Mouse (Mus musculus) cerebellum, adult 2 months (tissue): ENCODE data around the gene Arf1. TPM values are rescaled to one million over a fixed set of nuclear protein-coding genes. Genes with fewer than 3 reads are reported as not detected.

Source experiments
- DNase-seq, 2 experiments: peaks; one replicate each; pipeline ENCODE4 v3.0.0; 2021
- H3K27ac ChIP-seq: fragments of 200-500 bp; 2 replicates; pipeline ENCODE4 v1.5.1; 2012; ENCODE audit warnings: low read length, control low read depth, inconsistent platforms; ENCODE audit not compliant: insufficient read depth
- H3K27me3 ChIP-seq: fragments of 200-500 bp; 2 replicates; pipeline ENCODE4 v1.6.1; 2012; ENCODE audit warnings: inconsistent platforms, mild to moderate bottlenecking, low read length, moderate library complexity; ENCODE audit not compliant: control insufficient read depth, insufficient read depth
- H3K4me1 ChIP-seq: fragments of 200-500 bp; 2 replicates; pipeline ENCODE4 v1.6.1; 2011; ENCODE audit warnings: low read length; ENCODE audit not compliant: control insufficient read depth, insufficient read depth
- H3K4me3 ChIP-seq: fragments of 200-500 bp; replicated peaks from 2 replicates; pipeline ENCODE3; 2011; ENCODE audit warnings: mild to moderate bottlenecking, low read depth, low read length, control low read depth; ENCODE audit not compliant: insufficient read depth
- CTCF ChIP-seq: fragments of 200-500 bp; IDR thresholded peaks from 2 replicates; pipeline ENCODE4 v1.5.1; 2011; ENCODE audit warnings: low read depth, mild to moderate bottlenecking, control low read depth, low read length, moderate library complexity, borderline replicate concordance; ENCODE audit not compliant: insufficient read depth
- POLR2A ChIP-seq: fragments of 200-500 bp; IDR thresholded peaks from 2 replicates; pipeline ENCODE4 v1.6.1; 2011; ENCODE audit warnings: low read length, control low read depth, borderline replicate concordance; ENCODE audit not compliant: insufficient read depth
- WGBS: fragments of 180-500 bp; shearing (Covaris S2); methylation state at CpG from one replicate; pipeline ENCODE4 v1.1.7; 2018; 5-methylcytosine and 5-hydroxymethylcytosine counted together
- polyA plus RNA-seq: library from polyadenylated mRNA; depleted of rRNA; stranded (reverse); fragments of >200 nt; gene quantifications from 2 replicates; pipeline ENCODE4 v1.2.3, GENCODE M21; 2012; rRNA removed

The Arf1 gene
- polyA plus RNA-seq, 1 experiment, result 515 TPM

DNA sequence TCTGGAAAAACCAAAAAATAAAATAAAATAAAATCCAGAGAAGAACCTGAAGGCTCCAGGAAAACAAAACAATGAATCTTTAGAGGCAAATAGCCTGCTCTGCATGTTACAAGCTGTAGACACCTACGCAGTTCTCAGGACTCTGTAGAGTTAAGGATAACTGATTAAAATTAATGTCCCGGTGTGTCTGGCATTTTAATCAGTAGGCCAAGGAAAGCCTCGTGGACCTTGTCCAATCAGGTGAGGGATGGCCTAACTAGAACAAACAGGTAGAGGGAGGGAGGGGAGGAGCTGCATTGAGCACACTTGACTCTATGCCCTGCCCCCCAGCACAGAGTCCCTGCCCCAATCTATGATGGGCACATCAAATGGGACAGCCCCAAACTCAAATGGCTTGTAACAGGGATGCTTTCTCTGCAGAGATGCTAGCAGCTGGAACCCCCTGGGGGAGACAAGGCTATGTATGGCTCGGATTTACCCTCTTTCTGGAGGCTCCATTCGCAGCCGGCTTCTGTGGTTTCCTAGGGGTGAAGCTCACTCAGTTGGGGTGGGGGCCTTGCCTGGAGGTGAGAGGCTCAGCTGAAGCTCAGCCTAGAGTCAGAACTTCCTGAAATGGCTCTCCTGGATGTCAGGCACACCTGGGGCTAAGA, 53.8 kb downstream of the Arf1 start:
- no peak for DNase-seq
- WGBS, result 58% methylated on average over 6 of the region's 6 CpGs
- H3K27me3 ChIP-seq, result no peaks in the 10 kb centered on the region; the same call in 1 of the 2 replicates

DNA sequence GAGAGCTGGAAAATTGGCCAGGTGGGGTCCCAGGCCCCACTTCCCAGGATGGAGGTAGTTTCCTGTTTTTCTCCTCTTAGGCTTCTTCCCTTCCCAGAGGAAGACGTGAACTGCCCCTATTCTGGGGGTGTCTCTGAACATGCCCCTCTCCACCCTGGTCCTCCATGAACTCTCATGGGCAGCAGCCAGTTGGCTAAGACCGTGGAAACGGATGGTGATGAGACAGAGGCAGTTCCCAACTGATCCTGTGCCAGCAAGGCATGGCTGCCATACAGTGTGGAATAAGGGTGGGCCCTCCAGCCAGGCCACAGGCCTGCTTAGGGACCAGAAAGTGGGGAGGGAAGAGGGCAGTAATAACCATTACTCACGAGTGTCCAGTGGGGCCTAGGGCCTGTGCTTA, 57.5 kb downstream of the Arf1 start:
- DNase-seq, result no peak
- WGBS, result 32% methylated on average over 4 of the region's 4 CpGs
- no peaks in the 10 kb centered on the region for H3K4me1 ChIP-seq
- H3K27ac ChIP-seq, result no peak overlapping the region
- no peaks in the 10 kb centered on the region for H3K27me3 ChIP-seq
- no peak for TF ChIP-seq CTCF
- TF ChIP-seq POLR2A, result no peak
- H3K4me3 ChIP-seq, result no peak overlapping the region

More for the DNA sequence above, 53.8 kb downstream of the Arf1 start:
- no peaks in the 10 kb centered on the region for H3K4me1 ChIP-seq
- TF ChIP-seq CTCF, result no peak
- TF ChIP-seq POLR2A, result no peak
- H3K4me3 ChIP-seq, result no peak overlapping the region
- no peak overlapping the region for H3K27ac ChIP-seq

DNA sequence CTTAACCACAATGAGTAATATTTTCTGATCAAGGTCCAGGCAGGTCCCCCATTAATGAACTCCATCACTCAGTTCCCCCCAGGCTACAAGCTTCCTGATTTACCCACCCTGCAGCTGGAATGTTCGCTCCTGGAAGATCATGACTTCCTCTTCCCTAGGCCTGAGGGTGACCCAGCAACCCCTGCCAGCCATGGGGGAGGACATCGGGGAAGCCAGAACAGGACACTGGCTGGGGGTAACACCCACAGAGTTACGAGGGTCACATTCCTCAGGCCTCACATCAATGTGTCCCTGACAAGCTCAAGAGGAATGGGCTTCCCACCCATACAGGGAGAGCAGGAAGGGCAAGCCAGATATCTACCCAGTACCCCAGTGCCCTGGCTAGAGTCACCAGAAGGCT, 58.3 kb downstream of the Arf1 start:
- no peak overlapping the region for H3K27ac ChIP-seq
- WGBS, result 86% methylated on average over 3 of the region's 3 CpGs
- TF ChIP-seq POLR2A, result no peak
- TF ChIP-seq CTCF, result no peak
- H3K4me1 ChIP-seq, result no peaks in the 10 kb centered on the region
- no peak overlapping the region for H3K4me3 ChIP-seq
- peak in 1 of 2 experiments; percentile 1 for DNase-seq
- H3K27me3 ChIP-seq, result no peaks in the 10 kb centered on the region

DNA sequence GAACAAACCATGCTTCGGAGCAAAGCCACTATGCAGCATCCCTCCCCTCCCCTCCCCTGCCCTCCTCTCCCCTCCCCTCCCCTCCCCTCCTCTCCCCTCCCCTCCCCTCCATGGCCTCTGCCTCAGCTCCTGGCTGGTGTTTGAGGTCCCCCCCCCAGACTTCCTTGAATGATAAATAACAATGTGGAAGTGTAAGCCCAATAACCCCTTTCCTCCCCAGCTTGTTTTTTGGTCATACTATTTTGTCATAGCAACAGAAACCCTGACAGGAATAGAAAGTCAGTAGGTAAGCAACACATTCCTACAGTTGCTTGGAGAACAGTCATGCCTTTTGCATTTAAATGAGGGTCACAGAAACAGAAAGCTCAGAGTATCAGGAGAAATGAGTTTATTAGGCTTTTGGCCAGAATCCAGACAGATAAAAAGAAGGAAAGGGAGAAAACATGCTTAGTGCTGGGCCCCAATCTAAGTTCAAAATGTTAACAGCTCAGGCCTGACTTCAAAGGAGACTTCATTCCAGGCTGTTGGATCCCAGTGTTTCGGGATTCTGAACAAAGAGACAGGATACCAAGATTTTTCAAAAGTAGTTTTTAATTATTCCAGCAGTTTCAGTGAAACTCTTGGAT, 62.3 kb downstream of the Arf1 start:
- no peak for DNase-seq
- WGBS, result 32% methylated on average over 2 of the region's 2 CpGs
- H3K4me1 ChIP-seq, result no peaks in the 10 kb centered on the region; the same call in 1 of the 2 replicates
- H3K27me3 ChIP-seq, result no peaks in the 10 kb centered on the region
- no peak overlapping the region for H3K4me3 ChIP-seq
- no peak for TF ChIP-seq POLR2A
- no peak for TF ChIP-seq CTCF
- no peak overlapping the region for H3K27ac ChIP-seq

DNA sequence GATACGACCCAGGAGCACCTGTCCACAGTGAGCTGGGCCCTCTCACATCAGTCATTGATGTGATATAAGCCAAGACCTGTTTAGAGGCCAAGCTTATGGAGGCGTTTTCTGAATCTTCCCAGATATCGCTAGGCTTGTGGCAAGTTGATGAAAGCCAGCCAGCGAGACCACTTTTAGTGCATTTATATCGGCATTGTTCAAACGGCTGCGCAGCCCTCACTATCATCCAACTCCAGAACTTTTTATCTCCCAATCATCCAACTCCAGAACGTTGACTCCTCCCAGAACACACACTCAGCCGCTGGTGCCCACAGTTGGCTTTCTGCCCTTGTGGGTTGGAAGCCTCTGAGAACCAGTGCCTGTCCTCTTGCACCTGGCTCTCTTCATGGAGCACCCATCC, 63.7 kb downstream of the Arf1 start:
- 71% methylated on average over 9 of the region's 9 CpGs for WGBS
- H3K27me3 ChIP-seq, result no peaks in the 10 kb centered on the region
- no peak for DNase-seq
- no peak overlapping the region for H3K4me3 ChIP-seq
- H3K27ac ChIP-seq, result no peak overlapping the region
- TF ChIP-seq CTCF (no peak), POLR2A (no peak)
- H3K4me1 ChIP-seq, result no peaks in the 10 kb centered on the region; the same call in 1 of the 2 replicates

DNA sequence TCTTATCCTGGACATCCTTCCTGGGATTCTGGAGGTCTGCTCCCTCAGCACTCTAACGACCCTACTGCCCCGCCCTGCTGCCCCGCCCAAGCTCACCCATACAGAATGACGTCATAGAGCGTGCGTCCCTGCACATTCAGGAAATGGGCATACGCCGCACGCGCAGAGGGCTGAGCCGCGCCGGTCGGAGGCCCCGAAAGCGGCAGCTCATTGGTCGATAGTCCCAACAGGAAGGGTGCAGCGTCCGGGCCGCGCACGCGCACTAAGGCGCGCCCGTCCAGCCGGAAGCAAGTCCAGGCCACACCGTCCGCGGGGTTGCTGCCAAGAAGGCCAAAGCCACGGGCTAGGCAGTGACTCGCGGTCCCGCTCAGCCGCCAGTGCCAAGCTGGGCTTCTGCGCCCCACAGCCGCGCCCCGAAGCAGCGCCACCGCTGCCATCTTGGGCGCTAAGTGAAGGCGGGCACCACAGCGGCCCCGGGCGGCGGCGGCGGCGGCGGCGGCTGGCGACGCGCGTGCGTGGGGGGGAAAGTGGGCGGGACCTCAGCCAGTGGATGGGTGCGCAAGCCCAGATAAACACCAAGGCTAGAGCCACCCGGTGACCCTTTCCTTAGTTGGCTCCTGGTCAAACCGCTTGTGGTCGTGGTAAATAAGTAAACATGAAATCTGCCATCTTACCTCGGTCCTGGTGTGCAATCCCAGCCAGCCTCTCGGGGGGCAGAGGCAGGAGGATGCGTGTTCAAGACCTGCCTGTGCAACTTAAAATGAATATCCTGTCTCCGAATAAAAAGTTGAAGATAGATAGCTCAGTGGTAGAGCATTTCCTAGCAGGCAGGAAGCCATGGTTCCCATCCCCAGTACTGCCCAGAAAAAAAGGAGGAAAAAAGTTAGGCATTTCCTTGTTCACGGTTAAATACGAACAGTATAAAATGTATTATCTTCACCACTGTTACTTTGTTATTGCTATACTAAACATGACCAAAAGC, 64.5 kb downstream of the Arf1 start, which contains the start of gene Iba57:
TSS of gene Iba57 (minus strand) at position 485 of the 982 bp plus-strand sequence.
- TF ChIP-seq POLR2A (peak; percentile 59; the same call in 1 of the 2 replicates), CTCF (no peak)
- DNase-seq, result peak; percentile 99 to 100

DNA sequence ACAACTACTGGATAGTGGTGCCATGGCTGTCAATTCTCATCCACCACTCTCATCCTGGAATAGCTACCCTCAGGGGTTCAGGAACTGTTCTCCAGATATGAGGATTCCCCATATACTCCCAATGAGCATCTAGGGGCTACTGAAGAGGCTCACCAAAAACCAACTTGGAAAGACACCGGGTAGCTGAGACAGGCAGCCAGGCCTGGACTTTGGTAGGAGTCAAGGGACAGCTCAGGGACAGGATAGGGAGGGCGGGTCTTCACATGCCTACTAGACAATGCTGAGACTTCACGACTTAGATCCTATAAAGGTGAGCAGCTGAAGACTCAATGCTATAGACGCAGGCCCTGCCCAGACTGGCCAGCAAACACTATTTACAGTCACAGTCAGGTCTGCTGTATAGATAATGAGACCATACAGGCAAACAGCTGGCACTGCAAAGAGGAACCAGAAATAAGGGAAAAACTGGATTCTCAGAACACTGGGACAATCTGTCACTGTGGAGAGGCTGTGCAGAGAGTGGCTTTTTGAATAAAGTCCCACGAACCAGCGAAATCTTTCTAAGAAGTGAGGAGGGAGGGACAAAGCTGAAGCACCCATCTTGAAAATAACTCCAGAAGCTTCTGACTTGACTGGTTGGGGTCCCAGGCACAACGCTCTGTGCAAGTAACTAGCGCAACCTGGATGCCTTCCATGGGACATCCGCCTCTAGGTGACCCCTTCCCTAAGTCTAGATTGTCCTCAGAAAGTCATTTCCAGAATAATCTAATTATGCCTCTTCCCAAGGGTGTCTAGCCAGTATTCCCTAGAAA, 65.4 kb downstream of the Arf1 start:
- no peak for TF ChIP-seq CTCF
- TF ChIP-seq POLR2A, result no peak
- H3K4me1 ChIP-seq, result no peaks in the 10 kb centered on the region; the same call in 1 of the 2 replicates
- no peak for DNase-seq
- peak overlapping the region; percentile 56 for H3K4me3 ChIP-seq
- peak overlapping the region; percentile 55 for H3K27ac ChIP-seq
- H3K27me3 ChIP-seq, result no peaks in the 10 kb centered on the region
- 50% methylated on average over 9 of the region's 9 CpGs for WGBS

More for the DNA sequence above, 64.5 kb downstream of the Arf1 start, which contains the start of gene Iba57:
- WGBS, result 3% methylated on average over 68 of the region's 68 CpGs
- Histone ChIP-seq H3K27me3 (no peaks in the 10 kb centered on the region), H3K27ac (peak within 1 kb of the TSS; percentile 99), H3K4me1 (no peaks in the 10 kb centered on the region; the same call in 1 of the 2 replicates), H3K4me3 (peak within 1 kb of the TSS; percentile 81)

Other genes starting within 250 kb of the Arf1 start
- gene Obscn, start 91.9 kb downstream of the Arf1 start, polyA plus RNA-seq, result 0.43 and 0.52 TPM in 2 replicates
- gene Iba57, start 64.5 kb downstream of the Arf1 start, polyA plus RNA-seq, result 5.1 and 5.7 TPM in 2 replicates
- gene Gjc2, start 45.1 kb downstream of the Arf1 start, polyA plus RNA-seq, result 47.5 and 57.1 TPM in 2 replicates
- 207 and 235 TPM in 2 replicates for gene Guk1, start 36.1 kb downstream of the Arf1 start, polyA plus RNA-seq
- gene Mrpl55, start 25.8 kb downstream of the Arf1 start, polyA plus RNA-seq, result 53.9 and 57.3 TPM in 2 replicates
- 28.4 and 29.6 TPM in 2 replicates for gene 2310033P09Rik, start 19.9 kb downstream of the Arf1 start, polyA plus RNA-seq
- gene Wnt3a, start 62.5 kb upstream of the Arf1 start, polyA plus RNA-seq, result not detected in 2 replicates
- 0.67 and 0.79 TPM in 2 replicates for gene Wnt9a, start 78.7 kb upstream of the Arf1 start, polyA plus RNA-seq
- 0.11 TPM in 1 of 2 replicates, not detected in the other for gene Prss38, start 147.4 kb upstream of the Arf1 start, polyA plus RNA-seq
- 11.6 and 12.1 TPM in 2 replicates for gene Jmjd4, start 221.8 kb upstream of the Arf1 start, polyA plus RNA-seq
- 445 and 459 TPM in 2 replicates for gene Snap47, start 222.9 kb upstream of the Arf1 start, polyA plus RNA-seq
- gene Zfp867, start 244.2 kb upstream of the Arf1 start, polyA plus RNA-seq, result 4.5 and 4.9 TPM in 2 replicates